Comparison of ENCODE assay signal across 28 mouse cellular contexts in the genomic region with DNA sequence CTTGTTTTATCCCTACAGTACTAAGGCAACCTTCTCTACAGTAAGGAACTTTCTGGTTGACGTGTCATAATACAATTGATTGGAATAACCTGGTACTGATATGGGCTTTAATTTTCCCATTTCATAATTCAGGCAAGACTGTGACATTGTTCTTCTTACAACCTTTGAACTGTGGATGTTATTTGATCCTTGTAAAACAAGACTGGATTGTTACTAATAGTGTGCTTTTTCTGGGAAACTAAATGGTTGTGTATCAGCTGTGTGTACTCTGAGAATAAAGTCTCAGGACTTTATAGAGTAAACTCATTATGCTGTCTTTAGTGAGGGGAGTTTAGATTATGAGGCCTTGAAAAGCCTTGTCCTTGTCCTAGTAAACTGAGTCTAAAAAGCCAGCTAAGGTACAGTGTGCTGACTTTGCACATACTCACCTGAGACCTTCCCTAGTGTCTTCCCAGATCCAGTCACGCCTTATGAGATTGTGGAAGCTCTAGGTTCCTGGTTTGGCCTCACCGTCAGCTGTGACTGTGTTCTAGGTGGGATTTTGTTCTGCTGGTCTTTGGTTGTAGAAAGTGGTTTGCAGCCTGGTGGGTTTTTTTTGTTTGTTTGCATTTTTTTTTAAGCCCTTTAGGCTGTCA.
"Had no signal": no experiment of that assay in that cellular context is flagged by ENCODE, and none has a peak within 500 bp of the region (broad histone marks: within the 10 kb centered on the region; RNA-seq: fewer than 3 reads in every experiment).

No protein-coding gene starts in this region.

- H3K36me3 ChIP-seq: embryonic facial prominence, embryonic 12.5 days; embryonic facial prominence, embryonic 13.5 days; embryonic facial prominence, embryonic 15.5 days; forebrain, embryonic 12.5 days; forebrain, embryonic 15.5 days had no signal

- H3K9ac ChIP-seq: embryonic facial prominence, embryonic 12.5 days; embryonic facial prominence, embryonic 13.5 days; embryonic facial prominence, embryonic 15.5 days; forebrain, embryonic 12.5 days; forebrain, embryonic 13.5 days; forebrain, embryonic 15.5 days; forebrain, postnatal 0 days had no signal

- H3K4me1 ChIP-seq: embryonic facial prominence, embryonic 15.5 days had no signal

- H3K4me2 ChIP-seq: embryonic facial prominence, embryonic 12.5 days; embryonic facial prominence, embryonic 13.5 days; embryonic facial prominence, embryonic 15.5 days; forebrain, embryonic 12.5 days; forebrain, embryonic 13.5 days; forebrain, embryonic 15.5 days had no signal

- H3K4me3 ChIP-seq: embryonic facial prominence, embryonic 10.5 days; embryonic facial prominence, embryonic 12.5 days; embryonic facial prominence, embryonic 13.5 days; embryonic facial prominence, embryonic 15.5 days; erythroblast, embryonic 14.5 days; forebrain, embryonic 10.5 days; forebrain, embryonic 12.5 days; forebrain, embryonic 13.5 days; forebrain, embryonic 15.5 days; gastrocnemius, adult 2 months had no signal

- H3K27ac ChIP-seq: embryonic facial prominence, embryonic 10.5 days; embryonic facial prominence, embryonic 12.5 days; embryonic facial prominence, embryonic 13.5 days; embryonic facial prominence, embryonic 15.5 days; forebrain, embryonic 10.5 days; forebrain, embryonic 12.5 days; forebrain, embryonic 13.5 days; forebrain, embryonic 15.5 days; gastrocnemius, adult 2 months had no signal

- H3K27me3 ChIP-seq: embryonic facial prominence, embryonic 12.5 days; embryonic facial prominence, embryonic 13.5 days; embryonic facial prominence, embryonic 15.5 days; forebrain, embryonic 13.5 days; forebrain, embryonic 15.5 days had no signal

- ATAC-seq: forebrain, embryonic 13.5 days; forebrain, embryonic 14.5 days; forebrain, embryonic 15.5 days; forebrain, embryonic 16.5 days; forebrain, postnatal 0 days had no signal

- H3K9me3 ChIP-seq: embryonic facial prominence, embryonic 10.5 days; embryonic facial prominence, embryonic 12.5 days; embryonic facial prominence, embryonic 13.5 days; embryonic facial prominence, embryonic 15.5 days; forebrain, embryonic 10.5 days; forebrain, embryonic 12.5 days; forebrain, embryonic 13.5 days; forebrain, embryonic 15.5 days had no signal

- DNase-seq: cerebellum, adult 18-20 months; cerebellum, adult 2 months; cerebellum, adult 8-10 months; cerebellum, adult 9-10 months; cerebellum, adult 9-11 months; cerebellum, postnatal 10 days; cerebellum, postnatal 14 days; cerebellum, postnatal 25 days; cerebellum, postnatal 36 days; embryo, embryonic 11 days; forebrain, postnatal 0 days; gastrocnemius, adult 2 months; gastrocnemius, postnatal 10 days; gastrocnemius, postnatal 14 days; gastrocnemius, postnatal 25 days; gastrocnemius, postnatal 36 days; heart, adult 18-20 months had no signal
